Mouse (Mus musculus): ENCODE data around the gene Dmp1. TPM values are rescaled to one million over a fixed set of nuclear protein-coding genes. Genes with fewer than 3 reads are reported as not detected.

The Dmp1 gene
- total RNA-seq, 1 experiment from 2014 or later = not detected

GRCm38 (mm10) chr5:104263014-104263776 lies 60.8 kb downstream of the Dmp1 start:
- DNase-seq = no peak

Other genes starting within 250 kb of the Dmp1 start
- gene Hsd17b13, start 225.2 kb upstream of the Dmp1 start, total RNA-seq (2021) = 3.9 and 81.6 TPM in 2 replicates
- 51.0 and 60.5 TPM in 2 replicates for gene Hsd17b11, start 180.7 kb upstream of the Dmp1 start, total RNA-seq (2021)
- gene Nudt9, start 156.3 kb upstream of the Dmp1 start, total RNA-seq (2021) = 56.5 and 60.0 TPM in 2 replicates
- not detected in 2 replicates for gene Gm17660, start 125.0 kb upstream of the Dmp1 start, total RNA-seq (2021)
- 113 and 137 TPM in 2 replicates for gene Sparcl1, start 88.9 kb upstream of the Dmp1 start, total RNA-seq (2021)
- gene Dspp, start 31.9 kb upstream of the Dmp1 start, total RNA-seq (2021) = not detected in 2 replicates
- gene Ibsp, start 96.6 kb downstream of the Dmp1 start, total RNA-seq (2021) = not detected in 2 replicates
- not detected in 2 replicates for gene Mepe, start 122.7 kb downstream of the Dmp1 start, total RNA-seq (2021)
- gene Spp1, start 232.5 kb downstream of the Dmp1 start, total RNA-seq (2021) = 19.6 and 46.5 TPM in 2 replicates

Measured in adrenal gland, postnatal 14 days (tissue).